Mouse (Mus musculus): ENCODE measurements around the gene Lpp.

The Lpp gene

DNA sequence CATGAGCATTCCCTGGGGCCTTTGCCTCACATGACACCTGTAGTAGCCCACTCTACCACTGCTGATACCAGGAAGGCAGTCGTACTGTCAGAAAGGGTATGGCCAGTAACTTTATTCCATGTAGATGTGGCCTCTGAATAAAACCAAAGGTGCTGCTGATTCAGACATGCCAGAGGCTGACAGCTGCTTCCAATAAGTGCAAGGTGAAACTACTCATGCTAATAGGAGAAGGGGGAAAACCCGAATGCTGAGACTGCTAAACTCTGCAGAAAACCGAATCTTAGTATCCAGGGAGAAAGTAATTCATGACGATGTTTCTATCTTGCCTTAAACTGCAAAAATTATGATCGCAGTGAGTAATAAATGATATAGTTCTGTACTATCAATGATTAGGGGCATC lies 468.1 kb downstream of the Lpp start:
- DNase-seq (ENCODE audit: low read depth, low spot score) = no peak

DNA sequence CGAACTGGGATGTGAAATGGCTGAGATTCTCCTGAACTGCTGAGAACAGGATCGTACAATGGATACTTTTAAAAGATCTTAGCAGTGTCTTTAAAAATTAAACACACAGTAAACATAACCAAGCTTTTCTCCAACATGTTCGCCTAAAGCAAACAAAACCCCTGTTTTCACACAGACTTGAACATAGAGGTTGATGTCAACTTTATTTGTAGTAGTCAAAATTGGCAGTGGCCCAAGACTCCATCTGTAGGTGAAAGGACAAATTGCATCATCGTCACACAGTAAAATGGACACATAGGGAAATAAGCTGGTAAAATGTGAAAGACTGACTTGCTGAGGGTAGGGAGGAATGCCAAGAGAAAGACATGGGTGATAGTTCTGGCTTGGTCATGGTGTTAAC lies 480.9 kb downstream of the Lpp start:
- DNase-seq (ENCODE audit: low read depth, low spot score) = peak; percentile 58

DNA sequence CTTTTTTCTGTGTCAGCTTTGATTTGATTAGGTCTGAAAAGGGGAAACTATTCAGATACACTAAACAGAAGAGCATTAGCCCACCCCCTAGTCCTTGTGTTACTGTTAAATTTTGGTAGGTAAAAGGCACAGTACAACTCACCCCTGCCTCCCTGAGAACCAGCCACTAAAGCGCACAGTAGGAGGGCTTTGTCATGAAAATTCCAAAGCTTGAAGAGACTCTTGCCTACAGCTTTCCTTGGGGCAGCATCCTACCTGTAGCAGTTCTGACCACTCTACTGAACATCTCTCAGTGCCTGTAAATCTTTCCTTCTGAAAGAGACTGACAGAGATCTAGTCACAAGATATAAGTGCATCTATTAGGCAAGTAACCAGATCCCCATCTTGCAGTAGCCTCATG lies 482.4 kb downstream of the Lpp start:
- peak; percentile 94 for DNase-seq (ENCODE audit: low read depth, low spot score)

DNA sequence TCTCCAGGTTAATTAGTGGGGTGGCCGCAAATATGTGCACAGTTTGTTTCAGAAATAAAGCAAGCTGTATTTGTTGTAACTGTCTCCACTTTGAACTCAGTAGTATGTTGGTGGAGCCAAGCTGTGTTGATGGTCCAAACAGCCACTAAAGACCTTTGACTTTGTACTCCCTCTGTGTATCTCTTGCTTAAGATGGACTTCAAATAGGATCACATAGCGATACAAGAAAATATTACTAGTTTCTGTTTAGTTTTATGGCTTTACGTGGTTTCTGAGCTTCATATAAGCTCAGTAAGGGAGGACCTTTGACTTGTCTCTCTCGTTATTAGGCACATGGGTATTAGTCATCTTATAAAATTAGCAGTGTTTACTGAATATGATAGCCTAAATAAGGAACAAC lies 485.7 kb downstream of the Lpp start:
- DNase-seq (ENCODE audit: low read depth, low spot score) = no peak

DNA sequence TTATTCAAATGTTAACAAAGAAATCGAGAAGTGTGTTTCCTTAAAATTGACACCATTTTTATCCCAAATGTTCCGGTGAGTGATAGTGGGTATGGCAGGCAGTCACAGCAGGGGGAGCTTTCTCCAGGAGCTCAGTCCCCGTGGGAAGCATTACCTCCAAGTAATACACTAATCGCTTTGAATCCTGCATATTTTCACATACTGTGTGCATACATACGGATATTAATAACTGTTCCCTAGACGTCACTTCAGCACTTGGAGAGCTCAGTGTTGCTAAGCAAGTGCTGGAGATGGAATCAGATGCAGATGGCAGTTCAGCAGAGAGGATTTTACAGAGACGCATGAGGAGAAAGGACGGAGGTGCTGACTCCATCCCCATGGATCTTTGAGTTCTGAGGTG lies 487.4 kb downstream of the Lpp start:
- DNase-seq (ENCODE audit: low read depth, low spot score) = no peak

DNA sequence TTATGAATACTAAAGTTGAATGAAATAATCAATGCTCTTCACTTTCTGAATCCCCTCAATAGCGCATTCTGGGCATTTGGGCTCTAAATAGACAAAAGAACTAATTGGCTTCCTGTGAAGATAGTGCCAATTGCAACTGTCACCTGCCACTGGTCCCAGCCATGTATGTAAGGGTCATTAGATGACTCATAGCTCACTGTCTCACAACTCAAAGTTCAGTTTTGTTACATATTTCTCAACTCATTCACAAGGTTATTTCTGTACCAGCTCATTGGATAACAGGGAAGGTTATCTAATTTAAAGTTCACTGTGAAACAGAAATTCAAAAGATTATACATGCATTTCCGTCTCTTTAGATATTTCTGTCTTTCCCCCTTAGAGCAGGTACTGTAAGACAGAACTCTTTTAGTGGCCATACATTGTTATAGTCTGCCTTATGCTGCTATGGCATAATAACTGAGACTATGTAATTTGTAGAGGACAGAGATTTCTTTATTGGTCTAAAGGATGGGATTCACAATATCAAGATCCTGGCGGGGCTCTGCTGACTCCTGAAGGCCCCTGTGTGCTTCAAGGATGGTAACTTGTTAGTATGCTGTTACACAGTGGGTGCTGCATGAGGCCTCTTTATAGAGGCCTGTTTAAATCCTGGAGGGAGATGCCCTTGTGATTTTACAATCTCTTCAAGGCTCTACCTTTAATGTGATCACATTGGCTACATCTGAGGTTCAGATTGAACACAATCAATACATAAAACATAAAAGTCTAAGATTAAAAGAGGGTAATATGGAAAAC lies 488.9 kb downstream of the Lpp start:
- no peak for DNase-seq (ENCODE audit: low read depth, low spot score)

DNA sequence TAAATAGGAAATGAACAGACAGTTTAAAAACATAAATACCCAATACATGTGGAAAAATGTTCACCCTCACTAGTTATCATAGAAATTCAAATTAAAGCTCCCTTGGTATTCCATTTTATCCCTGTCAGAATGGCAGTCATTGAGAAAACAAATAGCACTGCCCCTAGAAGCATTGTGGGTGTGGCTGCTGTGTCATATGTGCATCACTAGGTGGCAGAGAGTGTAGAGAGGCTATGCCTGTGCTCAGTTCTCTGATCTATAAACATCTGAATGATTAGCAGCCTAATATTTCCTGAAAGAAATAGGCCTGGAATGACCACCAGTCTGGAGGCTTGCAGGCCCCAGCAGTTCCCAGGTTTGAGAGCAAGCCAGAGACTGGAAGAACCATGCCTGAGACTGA lies 490.7 kb downstream of the Lpp start:
- DNase-seq (ENCODE audit: low read depth, low spot score) = peak; percentile 11

DNA sequence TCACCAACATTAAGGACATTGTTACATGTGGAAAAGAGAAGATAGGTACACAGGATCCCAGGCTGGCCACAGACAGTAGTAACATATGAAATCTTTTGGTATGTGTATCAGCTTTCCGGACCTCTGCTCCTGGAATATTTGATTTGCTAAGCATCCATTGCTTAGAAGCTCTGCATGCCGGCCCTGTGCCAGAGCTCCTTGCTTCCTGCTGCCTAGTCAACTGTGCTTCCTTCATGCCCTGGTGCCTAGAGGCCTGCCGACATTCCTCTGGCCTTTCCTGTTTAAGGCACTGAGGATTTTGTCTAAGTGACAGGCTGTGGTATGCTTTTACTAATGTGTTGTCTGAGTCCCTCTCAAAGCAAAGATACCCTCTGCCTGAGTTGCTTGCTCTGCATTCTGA lies 493.0 kb downstream of the Lpp start:
- no peak for DNase-seq (ENCODE audit: low read depth, low spot score)

DNA sequence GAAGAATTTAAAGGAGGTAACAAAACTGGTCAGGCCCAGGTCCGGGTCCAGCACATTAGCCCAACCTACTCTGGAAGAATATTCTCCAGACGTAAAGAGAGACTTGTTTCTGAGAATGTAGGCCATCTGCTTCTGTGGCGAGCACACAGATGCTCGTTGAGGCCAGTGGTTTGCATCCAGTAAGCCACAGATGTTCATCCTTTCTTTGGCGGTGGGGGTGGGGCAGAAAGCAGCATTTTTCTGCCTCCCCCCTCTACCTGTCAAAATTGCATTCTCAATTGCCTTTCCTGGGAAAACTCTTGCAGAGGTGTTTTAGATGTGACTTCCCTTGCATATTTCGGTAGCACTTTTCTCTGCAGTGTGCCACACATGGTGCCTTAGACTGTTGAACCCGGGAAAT lies 493.6 kb downstream of the Lpp start:
- DNase-seq (ENCODE audit: low read depth, low spot score) = no peak

DNA sequence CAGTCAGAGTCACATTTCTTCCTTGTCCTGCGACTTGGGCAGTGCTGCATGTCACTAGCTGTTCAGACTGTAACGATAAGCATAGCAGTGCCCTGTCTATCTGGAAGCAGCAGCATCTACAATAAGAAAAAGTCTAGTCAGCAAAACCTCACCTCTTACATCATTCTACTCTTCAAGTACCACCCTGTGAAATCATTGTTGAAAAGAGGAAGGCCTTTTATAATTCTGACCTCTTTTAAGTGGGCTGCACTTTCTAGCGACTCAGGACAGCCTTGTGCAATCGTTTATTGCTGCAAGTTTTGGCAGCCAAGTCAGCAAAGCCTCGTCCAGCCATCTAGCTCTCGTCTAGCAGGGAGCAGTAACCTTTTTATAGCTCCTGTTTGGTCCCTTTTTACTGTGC lies 498.1 kb downstream of the Lpp start:
- no peak for DNase-seq (ENCODE audit: low read depth, low spot score)

DNA sequence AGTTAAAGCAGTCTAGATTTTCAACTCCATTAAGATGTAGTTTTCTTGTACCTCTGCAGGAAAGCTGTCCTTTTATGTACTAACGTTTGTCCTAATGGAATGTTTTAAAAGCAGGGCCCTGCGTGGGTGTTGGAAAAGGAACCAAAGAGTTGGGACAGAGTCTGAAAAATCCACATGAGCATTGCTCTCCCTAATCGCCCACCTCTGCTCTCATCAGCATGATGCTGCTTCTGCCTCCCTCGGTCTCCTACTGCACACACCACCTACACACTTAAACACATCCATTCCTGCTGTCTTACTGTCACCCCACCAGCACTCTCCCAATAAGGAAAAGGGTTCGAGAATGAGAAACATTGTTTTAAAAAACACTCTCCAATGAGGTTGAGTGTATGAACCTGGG lies 501.9 kb downstream of the Lpp start:
- no peak for DNase-seq (ENCODE audit: low read depth, low spot score)

DNA sequence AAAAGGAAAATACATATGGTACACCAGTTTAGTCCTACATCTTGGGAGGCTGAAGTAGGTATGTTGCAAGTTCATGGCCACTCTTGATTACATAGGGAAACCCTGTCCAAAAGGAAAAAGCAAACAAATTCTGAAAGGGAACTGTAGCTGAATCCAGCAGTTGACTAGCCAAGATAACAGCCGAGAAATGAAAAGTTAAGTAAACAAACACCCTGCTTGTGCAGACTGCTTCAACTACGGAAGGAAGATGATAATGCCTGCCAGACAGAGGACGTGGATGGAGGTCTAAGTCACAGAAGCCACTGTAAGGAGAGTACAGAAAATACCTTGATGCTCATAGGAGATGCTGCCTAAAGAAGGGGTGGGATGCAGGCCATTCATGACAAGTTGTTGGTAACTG lies 504.3 kb downstream of the Lpp start:
- no peak for DNase-seq (ENCODE audit: low read depth, low spot score)

DNA sequence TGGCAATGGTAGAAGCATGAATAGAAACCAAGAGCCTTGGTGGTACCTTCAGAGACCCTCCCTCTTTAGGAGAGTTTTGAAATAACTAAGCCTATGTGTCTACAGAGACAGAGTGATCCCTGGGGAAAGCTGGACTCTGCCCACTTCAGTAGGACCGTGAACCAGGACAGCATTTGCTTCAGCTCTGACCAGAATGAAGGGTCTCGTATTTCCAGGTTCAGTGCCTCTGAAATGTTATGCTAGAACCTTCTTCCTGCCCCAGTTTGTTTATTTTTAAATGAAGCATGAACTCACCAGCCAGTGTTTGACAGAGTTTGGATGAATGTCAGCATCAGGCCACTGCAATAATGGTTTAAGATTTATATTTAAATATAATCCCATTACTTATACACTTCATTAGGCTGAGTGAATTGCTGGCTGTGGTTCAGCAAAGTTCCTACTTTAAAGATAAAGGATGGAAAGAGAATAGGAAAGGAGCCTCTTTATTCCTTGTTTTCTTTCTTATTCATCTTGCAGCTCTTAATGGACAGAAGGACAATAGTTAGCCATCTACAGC lies 507.0 kb downstream of the Lpp start:
- no peak for DNase-seq (ENCODE audit: low read depth, low spot score)

DNA sequence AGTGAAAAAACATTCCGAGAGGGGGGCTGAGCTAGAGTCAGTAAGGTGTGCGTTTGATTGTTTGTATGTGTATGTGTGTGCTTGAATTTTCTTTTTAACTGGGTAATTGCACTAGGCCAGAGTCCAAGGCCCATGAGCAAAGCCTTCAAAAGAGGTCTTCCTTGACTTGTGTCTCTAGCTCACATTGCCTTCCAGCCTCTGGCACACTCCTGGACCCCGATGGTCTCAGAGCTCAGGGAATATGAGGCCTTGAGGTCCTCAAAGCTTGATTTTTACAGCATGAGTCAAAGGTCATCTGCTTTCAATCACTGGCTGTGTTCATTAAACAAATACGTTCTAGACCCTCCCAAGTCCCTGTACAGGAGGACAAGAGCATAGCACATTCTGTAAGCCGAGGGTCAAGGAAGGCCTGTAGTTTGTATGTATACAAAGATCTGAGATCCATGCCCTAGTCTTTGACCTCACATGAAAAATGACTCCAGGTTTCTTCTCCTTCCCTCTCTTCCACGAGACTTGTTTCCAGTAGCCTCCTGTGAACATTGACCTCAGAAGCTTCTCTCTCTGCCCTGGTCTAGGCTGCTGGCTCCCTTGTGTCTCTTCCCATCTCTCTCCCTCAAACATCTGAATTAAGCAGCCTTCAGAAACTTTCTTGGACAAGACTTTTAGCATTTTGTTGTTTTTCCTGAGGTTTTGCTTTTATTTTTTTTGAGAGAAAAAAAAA lies 508.0 kb downstream of the Lpp start:
- no peak for DNase-seq (ENCODE audit: low read depth, low spot score)

DNA sequence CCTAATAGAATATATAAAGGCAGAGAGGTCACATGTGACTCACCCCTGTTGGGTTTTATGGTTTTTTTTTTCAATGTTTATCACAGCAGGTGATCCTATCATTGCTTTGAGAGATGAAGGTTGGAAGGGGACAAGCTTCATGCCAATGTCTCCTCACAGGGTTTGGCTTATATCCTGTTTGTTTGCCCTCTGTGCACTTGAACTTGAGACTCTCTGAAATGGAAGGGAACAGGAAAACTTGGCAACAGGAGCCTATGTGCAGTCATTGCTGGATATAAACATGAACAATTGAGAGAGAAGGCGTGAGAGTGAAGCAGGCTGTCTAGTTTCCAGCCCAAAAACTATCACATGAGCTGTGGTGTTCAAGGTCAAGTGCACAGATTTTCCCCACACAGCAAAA lies 508.8 kb downstream of the Lpp start:
- no peak for DNase-seq (ENCODE audit: low read depth, low spot score)

DNA sequence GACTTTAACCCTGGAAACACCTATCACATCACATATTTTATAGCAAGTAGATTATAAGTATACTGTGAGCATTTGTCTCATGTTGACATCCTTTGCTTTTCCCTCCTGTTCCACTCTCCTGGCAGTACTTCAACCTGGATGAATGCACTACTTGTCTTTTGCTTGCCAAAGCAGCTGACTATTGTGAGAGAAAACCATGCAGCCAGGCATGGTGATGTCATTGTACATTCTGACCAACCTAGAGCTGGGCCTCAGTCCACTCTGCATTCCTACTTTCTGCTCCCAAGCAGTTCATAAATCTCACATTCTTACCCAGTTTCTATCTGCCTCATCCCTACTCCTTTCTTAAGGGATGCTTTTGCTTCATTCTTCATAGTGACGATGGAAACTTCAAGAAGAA lies 515.6 kb downstream of the Lpp start:
- no peak for DNase-seq (ENCODE audit: low read depth, low spot score)

DNA sequence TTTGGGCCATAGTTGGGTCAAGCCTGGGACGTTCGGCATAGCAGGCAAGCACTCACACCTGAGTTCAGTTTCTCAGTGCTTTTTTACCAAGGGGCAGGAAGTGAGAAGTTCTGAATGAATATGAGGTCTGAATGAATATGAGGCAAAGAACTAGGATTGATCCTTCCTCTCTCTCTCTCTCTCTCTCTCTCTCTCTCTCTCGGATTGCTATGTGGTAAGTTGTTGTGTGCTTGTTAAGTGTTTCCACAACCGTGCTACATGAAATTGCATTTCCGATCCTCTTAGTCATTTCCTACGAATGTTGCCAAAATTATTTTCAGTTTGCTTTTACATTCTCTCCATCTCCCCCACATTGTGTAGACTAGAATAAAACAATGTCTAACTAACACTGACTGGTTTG lies 517.0 kb downstream of the Lpp start:
- no peak for DNase-seq (ENCODE audit: low read depth, low spot score)

DNA sequence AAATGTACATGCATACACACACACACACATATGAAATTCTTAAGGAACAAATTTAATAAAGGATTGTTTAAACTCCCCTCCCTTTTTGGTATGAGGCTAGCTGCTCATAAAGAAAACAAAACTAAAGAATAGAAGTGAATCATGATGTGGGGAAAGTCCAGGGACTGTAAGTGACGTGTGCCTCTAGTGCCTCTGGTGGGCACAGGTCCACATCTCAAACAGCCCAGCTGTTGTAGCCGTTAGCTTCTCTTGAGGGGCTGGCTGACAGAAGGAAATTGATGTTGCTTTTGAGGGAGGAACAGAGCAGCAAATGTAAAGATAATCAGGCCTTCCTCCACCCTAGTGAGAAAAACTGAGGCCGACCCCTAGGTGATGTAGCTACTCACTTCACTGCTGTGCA lies 517.5 kb downstream of the Lpp start:
- no peak for DNase-seq (ENCODE audit: low read depth, low spot score)

DNA sequence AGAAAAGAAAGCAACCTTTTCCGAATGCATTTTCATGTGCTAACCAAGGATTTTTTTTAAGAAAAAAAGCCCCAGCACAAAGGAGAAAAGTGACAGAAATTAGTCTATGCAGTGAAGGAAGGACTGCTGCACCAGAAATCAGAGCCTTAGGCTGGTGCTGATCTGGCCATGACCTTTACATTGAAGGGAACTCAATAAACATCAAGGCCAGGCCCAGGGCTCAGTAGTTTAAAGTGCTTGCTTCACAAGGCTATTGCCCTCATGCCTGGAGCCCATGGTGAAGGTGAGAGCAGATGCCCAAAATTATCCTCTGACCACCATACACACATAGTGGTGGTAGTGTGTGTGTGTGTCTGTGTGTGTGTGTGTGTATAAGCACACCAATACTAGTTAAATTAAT lies 519.1 kb downstream of the Lpp start:
- DNase-seq (ENCODE audit: low read depth, low spot score) = no peak

DNA sequence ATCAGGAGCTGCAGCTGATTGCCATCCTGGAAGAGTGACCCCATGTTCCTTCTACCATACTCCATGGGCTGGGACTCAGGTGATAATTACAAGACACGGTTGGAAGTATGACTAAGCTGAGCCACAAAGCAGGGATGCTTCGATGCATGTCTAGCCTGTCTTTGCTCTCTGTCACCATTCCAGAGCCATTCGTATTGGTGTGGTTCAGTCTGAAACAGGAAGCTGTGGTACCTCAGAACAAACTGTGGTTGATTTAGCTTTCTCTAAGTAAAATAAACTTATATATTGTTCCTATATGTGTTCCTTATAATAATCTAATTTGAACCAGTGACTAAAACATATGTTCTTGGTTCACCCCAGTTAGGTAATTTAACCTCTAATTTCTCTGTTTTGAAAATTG lies 519.7 kb downstream of the Lpp start:
- no peak for DNase-seq (ENCODE audit: low read depth, low spot score)

DNA sequence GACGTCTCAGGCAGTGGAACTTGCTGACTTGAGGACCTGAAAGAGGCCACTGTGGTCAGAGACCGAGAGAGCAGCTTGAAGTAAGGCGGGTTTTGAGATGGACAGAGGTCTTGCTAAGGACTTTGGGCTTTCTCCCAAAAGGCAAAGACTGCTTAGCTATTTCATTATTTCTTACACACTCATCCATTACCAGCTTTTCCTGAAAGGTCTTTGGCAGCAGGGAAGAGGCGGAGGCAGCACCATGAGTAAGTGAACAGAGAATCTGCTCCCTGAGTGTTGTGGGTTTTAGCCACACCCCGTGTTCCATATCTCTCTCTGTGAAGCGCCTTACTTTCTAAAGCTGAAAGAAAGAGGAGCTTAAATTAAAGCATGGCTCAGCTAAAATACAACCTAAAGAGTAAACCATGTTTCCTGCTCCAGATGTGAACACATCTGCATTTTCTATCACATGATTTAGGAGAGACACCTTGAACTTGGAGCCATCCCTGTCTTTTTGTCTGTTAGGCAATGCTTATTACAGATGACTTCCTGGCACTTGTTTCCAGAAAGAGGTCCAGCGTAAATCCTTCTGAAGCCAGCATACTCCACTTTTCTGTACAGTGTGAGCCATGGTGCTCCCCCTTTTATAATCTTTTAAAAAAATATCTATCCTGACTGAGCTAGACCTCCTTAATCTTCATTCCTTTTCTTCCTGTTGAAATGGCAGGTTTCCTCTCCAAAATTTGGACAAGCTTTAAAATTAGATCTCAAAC lies 520.5 kb downstream of the Lpp start:
- DNase-seq (ENCODE audit: low read depth, low spot score) = no peak

DNA sequence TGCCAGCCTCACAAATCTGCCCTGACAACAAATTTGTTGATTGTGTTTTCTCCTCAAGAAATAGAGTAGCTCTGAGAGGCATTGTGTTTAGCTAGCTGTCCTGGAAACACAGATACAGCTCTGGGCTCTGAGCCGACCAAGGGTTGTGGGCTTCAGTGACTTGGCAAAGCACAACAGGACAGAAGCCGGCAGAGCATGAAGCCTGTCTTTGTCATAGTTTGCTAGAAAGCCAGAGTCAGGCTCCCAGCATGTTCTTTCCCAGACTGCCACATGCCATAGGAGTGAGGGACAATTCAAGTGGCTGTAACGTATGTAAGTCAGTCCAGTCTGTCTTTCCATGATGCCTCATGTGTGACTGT lies 521.1 kb downstream of the Lpp start:
- DNase-seq (ENCODE audit: low read depth, low spot score) = no peak

DNA sequence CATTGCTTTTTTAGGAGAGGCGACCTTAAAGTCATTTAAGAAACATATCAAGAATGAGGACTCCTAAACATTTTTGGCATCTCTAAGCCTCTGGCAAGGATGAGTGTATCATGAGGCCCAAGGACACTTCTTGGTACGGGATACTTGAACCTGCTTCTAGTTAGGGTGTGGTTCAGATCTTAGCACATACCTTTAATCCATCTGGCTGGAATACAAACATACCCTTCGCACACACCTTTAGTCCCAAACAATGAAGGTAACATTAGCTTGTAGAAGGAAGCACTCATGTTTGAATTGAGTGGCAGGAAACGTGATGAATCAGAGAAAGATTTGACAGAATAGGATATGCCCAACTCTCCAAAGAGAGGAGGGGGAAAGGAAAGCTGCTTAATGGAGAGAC lies 522.2 kb downstream of the Lpp start:
- no peak for DNase-seq (ENCODE audit: low read depth, low spot score)

All from ZHBTc4 (cell line).